Mouse (Mus musculus) kidney, adult 2 months (tissue): ENCODE data around the gene Serpinb9. TPM values are rescaled to one million over a fixed set of nuclear protein-coding genes. Genes with fewer than 3 reads are reported as not detected.
A peak's percentile ranks its signal among the peaks of the same experiment; 100 is the strongest.
"Not testable (repeated sequence)": the region's sequence is repeated elsewhere in the genome, so short reads cannot be mapped to it uniquely, and the experiment has no call there.

Experiments
- DNase-seq: peaks from one replicate; pipeline ENCODE4 v3.0.0; 2021
- H3K27ac ChIP-seq: fragments of 200-500 bp; 2 replicates; pipeline ENCODE4 v1.5.1; 2012; ENCODE audit warnings: low read depth, low read length, control low read depth, inconsistent platforms; ENCODE audit not compliant: insufficient read depth
- H3K27me3 ChIP-seq: fragments of 200-500 bp; replicated peaks from 2 replicates; pipeline ENCODE4 v1.6.1; 2012; ENCODE audit warnings: mild to moderate bottlenecking, moderate library complexity, low read length, inconsistent platforms; ENCODE audit not compliant: control insufficient read depth, insufficient read depth
- H3K36me3 ChIP-seq: fragments of 200-500 bp; 2 replicates; pipeline ENCODE4 v1.6.1; 2012; ENCODE audit warnings: mild to moderate bottlenecking, moderate library complexity, low read length, inconsistent platforms; ENCODE audit not compliant: control insufficient read depth, insufficient read depth
- H3K4me1 ChIP-seq: fragments of 200-500 bp; 2 replicates; pipeline ENCODE4 v1.6.1; 2011; ENCODE audit warnings: low read length; ENCODE audit not compliant: control insufficient read depth, insufficient read depth
- H3K4me3 ChIP-seq: fragments of 200-500 bp; 2 replicates; pipeline ENCODE4 v1.5.1; 2011; ENCODE audit warnings: mild to moderate bottlenecking, low read depth, low read length, control low read depth; ENCODE audit not compliant: insufficient read depth
- CTCF ChIP-seq: fragments of 200-500 bp; conservative IDR thresholded peaks from 2 replicates; pipeline ENCODE4 v1.5.1; 2011; ENCODE audit warnings: low read depth, mild to moderate bottlenecking, control low read depth, low read length, moderate library complexity, mixed read lengths; ENCODE audit not compliant: insufficient read depth, insufficient read length
- POLR2A ChIP-seq: fragments of 200-500 bp; IDR thresholded peaks from one replicate; pipeline ENCODE4 v1.6.1; 2011; ENCODE audit warnings: low read depth, low read length, control low read depth
- WGBS: fragments of 180-500 bp; shearing (Covaris S2); methylation state at CpG from one replicate; pipeline ENCODE4 v1.1.7; 2018; 5-methylcytosine and 5-hydroxymethylcytosine counted together
- polyA plus RNA-seq: library from polyadenylated mRNA; depleted of rRNA; stranded (reverse); fragments of >200 nt; gene quantifications from 2 replicates; pipeline ENCODE4 v1.2.3, GENCODE M21; 2012; rRNA removed

Gene Serpinb9
- polyA plus RNA-seq, result 9.7 and 14.2 TPM in 2 replicates

DNA sequence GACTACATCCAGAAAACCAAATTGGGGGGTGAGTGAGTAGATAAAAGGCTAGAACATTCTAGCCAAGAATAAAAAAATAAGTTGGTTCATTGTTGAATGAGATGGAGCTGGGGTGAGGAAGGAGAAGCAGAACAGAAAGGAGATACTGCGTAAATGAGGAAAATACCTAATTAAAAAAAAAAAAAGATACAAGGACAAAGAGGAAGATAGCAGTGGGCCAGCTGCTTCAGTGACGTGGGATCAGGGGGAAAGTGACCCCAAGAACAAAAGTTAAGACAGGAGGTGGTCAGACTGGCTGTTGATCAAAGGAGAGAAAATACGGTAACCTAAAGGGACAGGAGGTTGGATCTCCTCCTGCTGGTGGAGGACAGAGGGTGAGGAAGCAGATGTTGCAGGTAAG lies at the start of gene Serpinb9:
Gene Serpinb9 (plus strand): TSS at position 301 of the 400 bp plus-strand sequence.
- H3K27ac ChIP-seq, result peak within 1 kb of the TSS; percentile 89
- H3K36me3 ChIP-seq, result no peaks in the 10 kb centered on the region
- no peak for TF ChIP-seq POLR2A
- TF ChIP-seq CTCF, result no peak
- DNase-seq, result no peak
- no peaks in the 10 kb centered on the region for H3K27me3 ChIP-seq
- peak within 1 kb of the TSS; percentile 58 for H3K4me3 ChIP-seq
- H3K4me1 ChIP-seq, result no peaks in the 10 kb centered on the region
- 97% methylated on average over 3 of the region's 3 CpGs for WGBS

DNA sequence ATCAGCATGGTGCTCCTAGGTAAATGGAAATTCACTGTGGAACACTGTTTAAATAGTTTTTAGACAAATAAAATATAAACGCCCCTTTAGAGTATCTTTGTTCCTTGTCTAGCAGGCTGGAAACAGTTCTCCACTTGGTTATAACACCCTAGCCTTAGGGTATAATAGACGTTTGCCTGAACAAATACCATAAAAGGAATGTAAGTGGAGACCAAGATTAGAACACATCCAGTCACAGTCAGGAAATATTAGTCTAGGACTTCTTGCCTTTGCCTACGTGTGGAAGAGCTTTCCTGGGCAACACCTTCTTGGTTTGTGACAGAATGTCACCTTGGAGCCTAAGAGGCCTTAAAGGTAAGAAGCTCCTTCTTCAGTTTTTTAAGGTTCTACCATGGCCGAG lies 46.5 kb upstream of the Serpinb9 start:
- TF ChIP-seq POLR2A (no peak), CTCF (no peak)
- no peaks in the 10 kb centered on the region for H3K4me1 ChIP-seq
- H3K27me3 ChIP-seq, result no peaks in the 10 kb centered on the region
- 59% methylated on average over 4 of the region's 4 CpGs for WGBS
- no peak overlapping the region for H3K4me3 ChIP-seq
- H3K36me3 ChIP-seq, result no peaks in the 10 kb centered on the region
- no peak for DNase-seq
- H3K27ac ChIP-seq, result no peak overlapping the region

DNA sequence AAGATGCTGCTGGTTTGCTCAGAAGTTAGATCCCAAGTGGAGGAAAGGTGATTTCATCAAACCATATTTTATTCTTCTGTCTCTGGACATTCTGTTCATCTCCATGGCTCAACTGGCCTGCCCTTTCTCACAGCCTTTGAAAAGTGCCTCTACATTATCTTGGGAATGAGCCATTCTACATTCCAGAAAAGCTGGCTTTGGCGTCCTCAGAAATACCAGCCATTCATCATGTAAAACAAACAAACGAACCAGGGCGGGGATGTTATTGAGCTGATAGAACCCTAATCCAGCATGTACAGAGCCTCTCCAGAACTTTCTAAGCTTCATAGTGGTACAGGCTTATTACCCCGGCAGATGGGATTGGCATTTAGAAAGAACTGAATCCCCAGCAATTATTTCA lies 45.1 kb upstream of the Serpinb9 start:
- 62% methylated on average over 4 of the region's 4 CpGs for WGBS
- Histone ChIP-seq H3K4me3 (no peak overlapping the region), H3K36me3 (no peaks in the 10 kb centered on the region), H3K4me1 (no peaks in the 10 kb centered on the region), H3K27me3 (no peaks in the 10 kb centered on the region), H3K27ac (no peak overlapping the region)
- TF ChIP-seq POLR2A, result no peak
- no peak for TF ChIP-seq CTCF
- DNase-seq, result peak; percentile 19

DNA sequence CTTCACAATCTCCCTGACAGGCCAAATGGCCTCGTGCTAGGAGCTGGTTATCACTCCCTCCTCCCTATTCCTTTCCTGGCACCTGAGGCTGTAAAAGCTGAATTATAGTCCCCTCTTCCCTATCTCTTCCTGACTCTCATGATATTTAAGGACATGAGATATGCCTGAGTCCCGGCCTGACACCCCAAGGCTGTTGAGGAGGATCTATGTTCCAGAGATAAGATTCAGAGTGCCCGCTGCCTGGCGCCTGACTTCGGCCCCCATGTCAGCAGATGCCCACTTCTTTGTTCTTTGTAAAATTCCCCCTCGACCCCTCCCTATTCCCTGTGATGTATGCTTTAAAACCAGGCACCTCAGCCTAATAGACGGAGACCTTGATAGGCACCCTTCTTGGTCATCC lies 44.5 kb upstream of the Serpinb9 start:
- H3K4me3 ChIP-seq, DNase-seq, H3K4me1 ChIP-seq, H3K36me3 ChIP-seq, H3K27ac ChIP-seq, H3K27me3 ChIP-seq: not testable (repeated sequence)
- 80% methylated on average over 7 of the region's 7 CpGs for WGBS

GRCm38 (mm10) chr13:32963990-32964753 lies 38.9 kb upstream of the Serpinb9 start:
- Histone ChIP-seq H3K4me1 (no peaks in the 10 kb centered on the region), H3K27me3 (no peaks in the 10 kb centered on the region), H3K36me3 (no peaks in the 10 kb centered on the region), H3K27ac (peak overlapping the region; percentile 45), H3K4me3 (no peak overlapping the region)
- WGBS, result 64% methylated on average over 9 of the region's 9 CpGs
- TF ChIP-seq CTCF, result no peak
- no peak for TF ChIP-seq POLR2A
- DNase-seq, result no peak

GRCm38 (mm10) chr13:32964989-32965811 lies 37.9 kb upstream of the Serpinb9 start, which contains the start of gene Serpinb6b:
Gene Serpinb6b (plus strand): TSS chr13:32965209.
- DNase-seq, result peak; percentile 59
- peak within 1 kb of the TSS; percentile 57 for H3K4me3 ChIP-seq
- WGBS, result 26% methylated on average over 16 of the region's 16 CpGs

GRCm38 (mm10) chr13:32966116-32966515 lies 36.9 kb upstream of the Serpinb9 start:
- peak overlapping the region; percentile 24; the same call in 1 of the 2 replicates for H3K27ac ChIP-seq

More at GRCm38 (mm10) chr13:32964989-32965811, 37.9 kb upstream of the Serpinb9 start, which contains the start of gene Serpinb6b:
- no peaks in the 10 kb centered on the region for H3K27me3 ChIP-seq
- H3K36me3 ChIP-seq, result no peaks in the 10 kb centered on the region
- H3K27ac ChIP-seq, result peak within 1 kb of the TSS; percentile 65
- H3K4me1 ChIP-seq, result no peaks in the 10 kb centered on the region
- TF ChIP-seq CTCF, result peak; percentile 26; the same call in 1 of the 2 replicates
- no peak for TF ChIP-seq POLR2A

More at GRCm38 (mm10) chr13:32966116-32966515, 36.9 kb upstream of the Serpinb9 start:
- Histone ChIP-seq H3K27me3 (no peaks in the 10 kb centered on the region), H3K4me1 (no peaks in the 10 kb centered on the region), H3K36me3 (no peaks in the 10 kb centered on the region), H3K4me3 (peak overlapping the region; percentile 36; the same call in 1 of the 2 replicates)
- WGBS, result 49% methylated on average over 5 of the region's 5 CpGs
- DNase-seq, result no peak
- TF ChIP-seq POLR2A (no peak), CTCF (no peak)
